Mouse (Mus musculus) retina, adult 2 months (tissue): ENCODE results near the gene Gm1043.

Experiments used
- DNase-seq: peaks from one replicate; pipeline ENCODE4 v3.0.0-alpha.2; 2012; ENCODE audit warnings: low read depth, low spot score

Gene Gm1043

GRCm38 (mm10) chr5:37198011-37198688 lies 113.0 kb downstream of the Gm1043 start:
- no peak for DNase-seq

- no peak for DNase-seq
Measured at GRCm38 (mm10) chr5:37202285-37202684, 117.1 kb downstream of the Gm1043 start.

GRCm38 (mm10) chr5:37204886-37205285 lies 119.7 kb downstream of the Gm1043 start:
- DNase-seq = no peak

- no peak for DNase-seq
Measured at GRCm38 (mm10) chr5:37205420-37205819, 120.2 kb downstream of the Gm1043 start.

GRCm38 (mm10) chr5:37206364-37206763 lies 121.2 kb downstream of the Gm1043 start:
- no peak for DNase-seq

- no peak for DNase-seq
Measured at GRCm38 (mm10) chr5:37212938-37213708, 128.0 kb downstream of the Gm1043 start.

- DNase-seq = no peak
Measured at GRCm38 (mm10) chr5:37213709-37214103, 128.5 kb downstream of the Gm1043 start.

- DNase-seq = no peak
Measured at GRCm38 (mm10) chr5:37214614-37215013, 129.4 kb downstream of the Gm1043 start.

- DNase-seq = no peak
Measured at GRCm38 (mm10) chr5:37215276-37215675, 130.1 kb downstream of the Gm1043 start.

GRCm38 (mm10) chr5:37219615-37220014 lies 134.4 kb downstream of the Gm1043 start:
- no peak for DNase-seq

- no peak for DNase-seq
Measured at GRCm38 (mm10) chr5:37220575-37220974, 135.4 kb downstream of the Gm1043 start.

- DNase-seq = no peak
Measured at GRCm38 (mm10) chr5:37221563-37221962, 136.4 kb downstream of the Gm1043 start.

GRCm38 (mm10) chr5:37222316-37222715 lies 137.1 kb downstream of the Gm1043 start:
- no peak for DNase-seq

GRCm38 (mm10) chr5:37225708-37226107 lies 140.5 kb downstream of the Gm1043 start:
- DNase-seq = no peak

GRCm38 (mm10) chr5:37227956-37228680 lies 142.9 kb downstream of the Gm1043 start:
- no peak for DNase-seq

GRCm38 (mm10) chr5:37228894-37229293 lies 143.7 kb downstream of the Gm1043 start:
- DNase-seq = no peak

GRCm38 (mm10) chr5:37233010-37233557 lies 147.9 kb downstream of the Gm1043 start:
- no peak for DNase-seq

GRCm38 (mm10) chr5:37238654-37239053 lies 153.5 kb downstream of the Gm1043 start:
- no peak for DNase-seq

GRCm38 (mm10) chr5:37240550-37240949 lies 155.4 kb downstream of the Gm1043 start:
- DNase-seq = no peak

GRCm38 (mm10) chr5:37241224-37241623 lies 156.1 kb downstream of the Gm1043 start:
- no peak for DNase-seq

GRCm38 (mm10) chr5:37241651-37242151 lies 156.5 kb downstream of the Gm1043 start, which contains the start of gene Crmp1:
Gene Crmp1, plus strand, starts transcription at chr5:37241940.
- DNase-seq = peak; percentile 64
